Mouse (Mus musculus) E14TG2a.4 (cell line): ENCODE measurements at regions not wholly inside any gene's neighbourhood (a gene's known extent, or its start where the extent isn't known, plus 50 kb on each side); places are given as distances from the start of the nearest gene placed in this dataset.
"Not testable (repeated sequence)": the region's sequence is repeated elsewhere in the genome, so short reads cannot be mapped to it uniquely, and the experiment has no call there.

Experiments used
- CTCF ChIP-seq: conservative IDR thresholded peaks from 2 replicates; pipeline ENCODE4 v1.5.1; 2014; ENCODE audit warnings: low read length
- NANOG ChIP-seq: IDR thresholded peaks from 2 replicates; pipeline ENCODE4 v1.6.1; 2014; ENCODE audit warnings: borderline replicate concordance, low read length, mixed read lengths
- POU5F1 ChIP-seq: IDR thresholded peaks from 2 replicates; pipeline ENCODE4 v1.6.1; 2014; ENCODE audit warnings: low read length, borderline replicate concordance

DNA sequence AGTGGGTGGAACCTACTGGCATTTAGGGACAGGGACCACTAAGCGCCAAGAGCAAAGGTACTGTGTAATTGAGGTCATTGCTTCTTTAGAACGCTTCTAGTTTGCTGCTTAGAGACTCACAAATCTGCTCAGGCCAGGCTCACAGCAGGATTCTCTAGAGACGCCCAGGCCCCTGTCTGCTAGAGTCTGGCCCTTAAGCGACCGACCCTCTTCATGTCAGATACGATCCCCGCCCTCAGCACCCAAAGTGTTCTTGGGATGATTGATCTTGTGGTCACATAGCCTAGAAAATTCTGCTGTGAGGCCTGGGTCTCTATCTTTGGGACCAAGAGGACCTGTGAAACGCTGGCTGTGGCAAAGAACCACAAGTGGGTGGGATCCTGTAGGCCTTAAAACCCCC lies 109.9 kb upstream of the Ywhaq start:
- TF ChIP-seq CTCF, NANOG, POU5F1: not testable (repeated sequence)
